Mouse (Mus musculus) E14TG2a.4 (cell line): ENCODE measurements at regions not wholly inside any gene's neighbourhood (a gene's known extent, or its start where the extent isn't known, plus 50 kb on each side); places are given as distances from the start of the nearest gene placed in this dataset.

ENCODE experiments used
- CTCF ChIP-seq: conservative IDR thresholded peaks from 2 replicates; pipeline ENCODE4 v1.5.1; 2014; ENCODE audit warnings: low read length
- NANOG ChIP-seq: IDR thresholded peaks from 2 replicates; pipeline ENCODE4 v1.6.1; 2014; ENCODE audit warnings: borderline replicate concordance, low read length, mixed read lengths

- TF ChIP-seq CTCF (no peak), NANOG (no peak)
Observed at GRCm38 (mm10) chr6:91592651-91593050, 76.9 kb downstream of the Lsm3 start.
